Mouse (Mus musculus) liver, embryonic 14.5 days (tissue): ENCODE measurements at regions not wholly inside any gene's neighbourhood (a gene's known extent, or its start where the extent isn't known, plus 50 kb on each side); places are given as distances from the start of the nearest gene placed in this dataset.

Source experiments
- ATAC-seq: fragments of 200-750 bp; cut with Nextera tagmentation; 2 replicates; pipeline ENCODE4 v1.8.0; 2017; ENCODE audit warnings: moderate number of reproducible peaks, mild to moderate bottlenecking, moderate library complexity; ENCODE audit not compliant: insufficient read depth
- DNase-seq, 3 experiments: peaks; one replicate each; pipeline ENCODE4 v3.0.0-alpha.2; 2012 to 2013; ENCODE audit warnings: low read depth in 3 of 3, low spot score in 3 of 3
- H3K27ac ChIP-seq: fragments of 300-500 bp; sonication (generic); 2 replicates; pipeline ENCODE4 v1.5.1; 2014; ENCODE audit warnings: moderate library complexity, mild to moderate bottlenecking, control low read depth, inconsistent platforms
- H3K27me3 ChIP-seq: fragments of 300-500 bp; sonication (generic); 2 replicates; pipeline ENCODE4 v1.6.1; 2014; ENCODE audit warnings: mild to moderate bottlenecking, low read length, moderate library complexity; ENCODE audit not compliant: control insufficient read depth, insufficient read depth
- H3K36me3 ChIP-seq: fragments of 300-500 bp; sonication (generic); replicated peaks from 2 replicates; pipeline ENCODE4 v1.6.1; 2014; ENCODE audit warnings: low read depth; ENCODE audit not compliant: control insufficient read depth, insufficient read depth
- H3K4me1 ChIP-seq, 2 experiments: fragments of 200-500 bp in 1 of 2; fragments of 300-500 bp in 1 of 2; sonication (generic) in 1 of 2; replicated peaks; 2 replicates each; pipeline ENCODE4 v1.6.1; 2012 to 2014; ENCODE audit warnings: antibody characterized with exemption in 1 of 2, inconsistent platforms in 1 of 2, low read length in 1 of 2; ENCODE audit not compliant: control insufficient read depth in 2 of 2, insufficient read depth in 2 of 2
- H3K4me2 ChIP-seq: fragments of 300-500 bp; sonication (generic); 2 replicates; pipeline ENCODE4 v1.6.1; 2014; ENCODE audit warnings: low read depth, mild to moderate bottlenecking, control low read depth, moderate library complexity
- H3K4me3 ChIP-seq, 2 experiments: fragments of 200-500 bp in 1 of 2; fragments of 300-500 bp in 1 of 2; sonication (generic) in 1 of 2; 2 replicates each; pipeline ENCODE4 v1.5.1; 2012 to 2014; ENCODE audit warnings: low read depth in 2 of 2, low read length in 2 of 2, mild to moderate bottlenecking in 2 of 2, control low read depth in 1 of 2, inconsistent platforms in 1 of 2, moderate library complexity in 1 of 2; ENCODE audit not compliant: insufficient read depth in 1 of 2
- H3K9ac ChIP-seq: fragments of 300-500 bp; sonication (generic); replicated peaks from 2 replicates; pipeline ENCODE4 v1.6.1; 2014; ENCODE audit warnings: mild to moderate bottlenecking, control low read depth, moderate library complexity
- H3K9me3 ChIP-seq: fragments of 300-500 bp; sonication (generic); 2 replicates; pipeline ENCODE4 v1.6.1; 2016; ENCODE audit warnings: low read length, mixed read lengths; ENCODE audit not compliant: control insufficient read depth
- CTCF ChIP-seq: IDR thresholded peaks from 2 replicates; pipeline ENCODE4 v1.5.1; 2016; ENCODE audit warnings: antibody characterized with exemption, low read depth, control low read depth
- EP300 ChIP-seq: IDR thresholded peaks from 2 replicates; pipeline ENCODE4 v1.6.1; 2016; ENCODE audit warnings: antibody characterized with exemption, low read depth
- WGBS: fragments of 180-500 bp; shearing (Covaris S2); extraction: QIAGEN DNeasy Blood & Tissue Kit; methylation state at CpG from one replicate; pipeline ENCODE4 v1.1.7; 2014; ENCODE audit not compliant: insufficient replicate concordance; 5-methylcytosine and 5-hydroxymethylcytosine counted together

DNA sequence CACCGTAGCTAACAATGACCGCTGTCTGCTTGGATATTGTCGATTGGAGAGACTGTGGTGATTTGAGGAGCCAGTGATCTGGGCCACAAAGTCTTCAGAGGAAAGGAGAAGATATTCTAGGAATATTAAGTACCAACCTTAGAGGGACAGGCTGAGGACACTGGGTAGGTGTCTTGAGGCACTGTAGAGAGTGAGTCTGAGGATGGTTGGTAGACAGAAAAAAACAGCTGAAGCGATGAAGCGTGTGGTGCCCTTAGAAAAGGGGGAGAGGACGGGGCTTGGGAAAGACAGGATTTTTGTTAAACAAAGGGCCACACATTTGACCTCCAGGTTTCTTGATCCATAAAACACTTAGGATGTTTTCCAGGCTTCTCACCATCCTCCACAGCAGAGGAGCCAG is 76.9 kb downstream of the Bmp2 start:
- Histone ChIP-seq H3K4me2 (no peak overlapping the region), H3K4me3 (no peak overlapping the region), H3K36me3 (no peaks in the 10 kb centered on the region), H3K4me1 (no peaks in the 10 kb centered on the region), H3K9ac (no peak overlapping the region), H3K9me3 (no peaks in the 10 kb centered on the region), H3K27ac (no peak overlapping the region), H3K27me3 (no peaks in the 10 kb centered on the region)
- ATAC-seq = no peak
- DNase-seq = no peak
- TF ChIP-seq CTCF = no peak
- 69% methylated on average over 6 of the region's 6 CpGs for WGBS

DNA sequence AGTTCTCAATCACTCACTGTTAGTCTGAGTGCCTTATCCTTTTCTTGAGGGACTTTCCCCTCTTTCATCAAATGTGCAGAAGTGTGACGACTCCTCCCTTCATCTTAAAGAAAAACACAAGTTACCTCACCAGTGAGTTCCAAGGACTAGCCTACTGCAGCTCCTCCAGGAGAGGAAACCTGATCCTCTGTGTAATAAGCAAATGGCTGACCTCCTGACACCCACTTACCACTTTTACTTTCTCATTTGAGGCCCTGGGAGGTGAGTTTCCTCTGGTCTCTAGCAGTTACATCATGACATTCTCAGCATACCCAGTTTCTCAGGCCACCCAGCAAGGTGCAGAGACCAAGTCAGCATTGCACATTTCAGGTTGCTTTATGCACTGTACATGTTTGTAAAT is 83.5 kb downstream of the Bmp2 start:
- Histone ChIP-seq H3K27me3 (no peaks in the 10 kb centered on the region), H3K4me1 (no peaks in the 10 kb centered on the region), H3K36me3 (no peaks in the 10 kb centered on the region), H3K27ac (no peak overlapping the region), H3K4me3 (no peak overlapping the region), H3K4me2 (no peak overlapping the region), H3K9ac (no peak overlapping the region), H3K9me3 (no peaks in the 10 kb centered on the region)
- no peak for ATAC-seq
- DNase-seq = no peak
- TF ChIP-seq CTCF (no peak), EP300 (no peak)
- 13% methylated on average over 1 of the region's 1 CpGs for WGBS

GRCm38 (mm10) chr2:133649874-133650481 is 98.0 kb downstream of the Bmp2 start:
- H3K36me3 ChIP-seq = no peaks in the 10 kb centered on the region
- H3K4me1 ChIP-seq = no peaks in the 10 kb centered on the region
- ATAC-seq (no peak), DNase-seq (no peak)
- H3K4me2 ChIP-seq = no peak overlapping the region
- H3K4me3 ChIP-seq = no peak overlapping the region
- no peak for TF ChIP-seq CTCF
- TF ChIP-seq EP300 = no peak
- H3K9me3 ChIP-seq = no peaks in the 10 kb centered on the region
- 45% methylated on average over 6 of the region's 6 CpGs for WGBS
- no peak overlapping the region for H3K9ac ChIP-seq
- no peak overlapping the region for H3K27ac ChIP-seq
- no peaks in the 10 kb centered on the region for H3K27me3 ChIP-seq

GRCm38 (mm10) chr2:133666331-133667054 is 114.5 kb downstream of the Bmp2 start:
- TF ChIP-seq EP300 = no peak
- no peak for TF ChIP-seq CTCF
- Histone ChIP-seq H3K36me3 (no peaks in the 10 kb centered on the region), H3K4me2 (no peak overlapping the region), H3K4me1 (no peaks in the 10 kb centered on the region), H3K9me3 (no peaks in the 10 kb centered on the region), H3K27ac (no peak overlapping the region), H3K9ac (no peak overlapping the region), H3K27me3 (no peaks in the 10 kb centered on the region), H3K4me3 (no peak overlapping the region)
- WGBS = 67% methylated on average over 9 of the region's 9 CpGs
- DNase-seq (no peak), ATAC-seq (no peak)

DNA sequence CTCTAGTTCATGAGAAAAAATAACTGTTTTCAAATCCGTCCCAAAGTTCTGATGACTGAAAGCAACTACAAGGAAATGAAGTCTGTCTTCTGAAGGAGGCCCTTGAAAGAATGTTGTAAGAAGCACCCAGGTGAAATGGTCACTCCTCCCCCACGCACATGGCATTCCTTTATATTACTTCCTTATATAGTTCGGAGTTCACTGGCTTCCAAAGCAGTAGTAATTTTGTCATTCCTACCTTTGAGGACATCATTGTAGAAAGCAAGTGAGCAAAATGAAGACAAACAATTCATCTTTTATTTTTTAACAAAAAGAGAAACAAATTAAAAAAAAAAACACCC is 115.1 kb downstream of the Bmp2 start:
- Histone ChIP-seq H3K4me2 (no peak overlapping the region), H3K36me3 (no peaks in the 10 kb centered on the region), H3K4me3 (no peak overlapping the region), H3K9ac (no peak overlapping the region), H3K4me1 (no peaks in the 10 kb centered on the region), H3K27me3 (no peaks in the 10 kb centered on the region), H3K27ac (no peak overlapping the region), H3K9me3 (no peaks in the 10 kb centered on the region)
- DNase-seq (no peak), ATAC-seq (no peak)
- 56% methylated on average over 3 of the region's 3 CpGs for WGBS
- TF ChIP-seq CTCF (no peak), EP300 (no peak)
